Mouse (Mus musculus) hindbrain, embryonic 11.5 days (tissue): ENCODE measurements around the gene Dpm1. TPM values are rescaled to one million over a fixed set of nuclear protein-coding genes. Genes with fewer than 3 reads are reported as not detected.

ENCODE experiments used
- ATAC-seq: fragments of 200-750 bp; cut with Nextera tagmentation; 2 replicates; pipeline ENCODE4 v1.8.0; 2017; ENCODE audit warnings: mild to moderate bottlenecking, moderate TSS enrichment, moderate library complexity; ENCODE audit not compliant: low FRiP score
- DNase-seq: peaks from one replicate; pipeline ENCODE4 v3.0.0-alpha.2; 2015; ENCODE audit warnings: low spot score
- H3K27ac ChIP-seq: fragments of 300-500 bp; sonication (generic); 2 replicates; pipeline ENCODE4 v1.5.1; 2014; ENCODE audit warnings: mild to moderate bottlenecking, low read depth, low read length
- H3K27me3 ChIP-seq: fragments of 300-500 bp; sonication (generic); 2 replicates; pipeline ENCODE4 v1.6.1; 2014; ENCODE audit warnings: mild to moderate bottlenecking, low read length, moderate library complexity, mixed read lengths; ENCODE audit not compliant: control insufficient read depth, insufficient read depth
- H3K36me3 ChIP-seq: fragments of 300-500 bp; sonication (generic); 2 replicates; pipeline ENCODE4 v1.6.1; 2014; ENCODE audit warnings: mild to moderate bottlenecking, low read length, moderate library complexity, mixed read lengths; ENCODE audit not compliant: control insufficient read depth, insufficient read depth
- H3K4me1 ChIP-seq: fragments of 300-500 bp; sonication (generic); replicated peaks from 2 replicates; pipeline ENCODE4 v1.6.1; 2014; ENCODE audit warnings: low read length, mixed read lengths; ENCODE audit not compliant: control insufficient read depth, insufficient read depth
- H3K4me2 ChIP-seq: fragments of 300-500 bp; sonication (generic); replicated peaks from 2 replicates; pipeline ENCODE4 v1.6.1; 2014; ENCODE audit warnings: mild to moderate bottlenecking, low read depth, low read length
- H3K4me3 ChIP-seq: fragments of 300-500 bp; sonication (generic); 2 replicates; pipeline ENCODE4 v1.5.1; 2014; ENCODE audit warnings: low read depth, low read length
- H3K9ac ChIP-seq: fragments of 300-500 bp; sonication (generic); 2 replicates; pipeline ENCODE4 v1.6.1; 2014; ENCODE audit warnings: low read depth, low read length
- H3K9me3 ChIP-seq: fragments of 300-500 bp; sonication (generic); 2 replicates; pipeline ENCODE4 v1.6.1; 2016; ENCODE audit warnings: low read length; ENCODE audit not compliant: control insufficient read depth
- WGBS: fragments of 180-500 bp; shearing (Covaris S2); extraction: QIAGEN DNeasy Blood & Tissue Kit; methylation state at CpG from one replicate; pipeline ENCODE4 v1.1.7; 2014; 5-methylcytosine and 5-hydroxymethylcytosine counted together
- polyA plus RNA-seq: library from polyadenylated mRNA; unstranded; fragments of >200 nt; fragmentation: Nextera tagmentation; extraction: Ambion mirVana; gene quantifications from 2 replicates; pipeline ENCODE4 v1.2.1, GENCODE M21; 2014

Dpm1 gene
- polyA plus RNA-seq, 1 experiment from 2014 or later, result 65.1 TPM

GRCm38 (mm10) chr2:168191856-168192255 is 38.5 kb downstream of the Dpm1 start:
- Histone ChIP-seq H3K27me3 (no peaks in the 10 kb centered on the region), H3K27ac (no peak overlapping the region), H3K4me2 (no peak overlapping the region), H3K36me3 (0 out of 2 replicates have a peak, but pooled peaks cover 6% of the 10 kb centered on the region), H3K9me3 (no peaks in the 10 kb centered on the region), H3K9ac (no peak overlapping the region), H3K4me1 (no peaks in the 10 kb centered on the region; the same call in 1 of the 2 replicates), H3K4me3 (no peak overlapping the region)
- 88% methylated on average over 2 of the region's 2 CpGs for WGBS
- ATAC-seq (no peak), DNase-seq (no peak)

DNA sequence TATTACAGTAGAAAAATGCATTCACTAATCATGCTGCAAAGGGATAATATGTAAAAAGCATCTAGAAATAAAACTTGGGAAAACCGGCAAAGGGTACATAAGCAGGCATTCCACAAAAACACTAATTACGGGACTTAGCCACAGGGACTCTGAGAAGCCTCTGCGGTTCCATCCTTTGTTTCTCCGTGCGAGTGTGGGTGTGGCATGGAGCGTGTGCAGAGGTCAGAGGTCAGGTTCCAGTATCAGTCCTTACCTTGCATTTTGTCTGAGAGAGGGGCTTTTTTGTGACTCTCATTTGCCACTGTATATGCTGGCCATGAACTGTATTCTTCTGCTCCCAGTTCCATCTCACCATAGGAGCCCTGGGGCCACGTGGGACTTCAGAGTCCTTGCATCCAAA is 54.4 kb downstream of the Dpm1 start:
- no peak overlapping the region for H3K4me3 ChIP-seq
- H3K9me3 ChIP-seq, result no peaks in the 10 kb centered on the region
- H3K4me1 ChIP-seq, result no peaks in the 10 kb centered on the region
- WGBS, result 50% methylated on average over 7 of the region's 7 CpGs
- H3K36me3 ChIP-seq, result peaks cover 3% of the 10 kb centered on the region; the same call in 1 of the 2 replicates
- DNase-seq, result no peak
- H3K27me3 ChIP-seq, result no peaks in the 10 kb centered on the region
- no peak overlapping the region for H3K9ac ChIP-seq
- no peak for ATAC-seq
- no peak overlapping the region for H3K27ac ChIP-seq
- H3K4me2 ChIP-seq, result no peak overlapping the region

DNA sequence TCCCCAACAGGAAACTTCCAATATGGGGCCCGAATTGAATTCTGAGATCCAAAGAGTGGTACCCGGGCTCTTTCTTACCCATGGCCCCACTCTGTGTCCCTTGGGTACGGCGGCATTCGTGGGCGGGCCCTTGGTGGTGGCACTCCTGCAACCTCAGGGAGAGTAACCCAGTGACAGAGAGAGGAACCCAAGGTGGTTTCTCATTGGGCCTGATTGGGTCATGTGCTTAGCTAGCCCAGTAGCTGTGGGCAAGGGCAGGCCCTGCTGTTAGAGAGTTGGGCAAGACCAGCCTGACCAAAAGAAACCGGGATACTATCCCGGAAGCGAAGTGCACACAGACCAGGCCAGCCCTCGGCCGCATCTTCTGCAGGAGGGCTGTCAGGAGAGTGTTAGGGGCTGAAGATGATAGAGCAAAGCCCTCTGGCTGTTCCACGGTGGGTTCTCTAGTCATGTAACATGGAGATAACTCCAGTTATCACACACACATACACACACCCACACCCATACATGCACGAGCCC is 60.2 kb downstream of the Dpm1 start:
- no peak overlapping the region for H3K9ac ChIP-seq
- no peak overlapping the region for H3K4me3 ChIP-seq

DNA sequence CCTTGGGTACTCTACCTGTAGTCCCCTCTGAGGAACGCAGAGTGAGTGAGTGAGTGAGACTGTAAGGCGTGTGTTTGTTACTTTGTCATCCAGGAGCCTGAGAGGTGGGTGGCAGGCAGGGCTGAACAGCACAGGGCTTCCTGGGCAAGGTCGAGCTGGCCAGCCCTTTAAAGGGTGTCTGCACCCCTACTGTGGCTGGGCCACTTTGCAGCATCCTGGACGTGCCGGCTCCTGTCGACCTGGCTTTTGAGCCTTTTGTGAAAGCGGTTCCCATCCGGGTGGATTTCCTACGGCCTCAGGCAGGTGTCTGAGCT is 60.6 kb downstream of the Dpm1 start:
- 0 out of 2 replicates have a peak, but pooled peaks have one; percentile 14 for ATAC-seq
- Histone ChIP-seq H3K27me3 (no peaks in the 10 kb centered on the region), H3K4me1 (0 out of 2 replicates have a peak, but pooled peaks cover 5% of the 10 kb centered on the region), H3K27ac (0 out of 2 replicates have a peak overlapping the region, but pooled peaks have one; percentile 17), H3K9me3 (no peaks in the 10 kb centered on the region), H3K4me3 (no peak overlapping the region), H3K4me2 (peak overlapping the region; percentile 23; the same call in 1 of the 2 replicates), H3K9ac (no peak overlapping the region), H3K36me3 (no peaks in the 10 kb centered on the region)
- 2% methylated on average over 9 of the region's 9 CpGs for WGBS
- peak; percentile 32 for DNase-seq

More for the DNA sequence above, 60.2 kb downstream of the Dpm1 start:
- Histone ChIP-seq H3K4me2 (peak overlapping the region; percentile 23; the same call in 1 of the 2 replicates), H3K36me3 (no peaks in the 10 kb centered on the region), H3K27me3 (no peaks in the 10 kb centered on the region), H3K27ac (0 out of 2 replicates have a peak overlapping the region, but pooled peaks have one; percentile 17), H3K9me3 (no peaks in the 10 kb centered on the region), H3K4me1 (0 out of 2 replicates have a peak, but pooled peaks cover 5% of the 10 kb centered on the region)
- ATAC-seq, result 0 out of 2 replicates have a peak, but pooled peaks have one; percentile 58
- no peak for DNase-seq
- 17% methylated on average over 13 of the region's 13 CpGs for WGBS

DNA sequence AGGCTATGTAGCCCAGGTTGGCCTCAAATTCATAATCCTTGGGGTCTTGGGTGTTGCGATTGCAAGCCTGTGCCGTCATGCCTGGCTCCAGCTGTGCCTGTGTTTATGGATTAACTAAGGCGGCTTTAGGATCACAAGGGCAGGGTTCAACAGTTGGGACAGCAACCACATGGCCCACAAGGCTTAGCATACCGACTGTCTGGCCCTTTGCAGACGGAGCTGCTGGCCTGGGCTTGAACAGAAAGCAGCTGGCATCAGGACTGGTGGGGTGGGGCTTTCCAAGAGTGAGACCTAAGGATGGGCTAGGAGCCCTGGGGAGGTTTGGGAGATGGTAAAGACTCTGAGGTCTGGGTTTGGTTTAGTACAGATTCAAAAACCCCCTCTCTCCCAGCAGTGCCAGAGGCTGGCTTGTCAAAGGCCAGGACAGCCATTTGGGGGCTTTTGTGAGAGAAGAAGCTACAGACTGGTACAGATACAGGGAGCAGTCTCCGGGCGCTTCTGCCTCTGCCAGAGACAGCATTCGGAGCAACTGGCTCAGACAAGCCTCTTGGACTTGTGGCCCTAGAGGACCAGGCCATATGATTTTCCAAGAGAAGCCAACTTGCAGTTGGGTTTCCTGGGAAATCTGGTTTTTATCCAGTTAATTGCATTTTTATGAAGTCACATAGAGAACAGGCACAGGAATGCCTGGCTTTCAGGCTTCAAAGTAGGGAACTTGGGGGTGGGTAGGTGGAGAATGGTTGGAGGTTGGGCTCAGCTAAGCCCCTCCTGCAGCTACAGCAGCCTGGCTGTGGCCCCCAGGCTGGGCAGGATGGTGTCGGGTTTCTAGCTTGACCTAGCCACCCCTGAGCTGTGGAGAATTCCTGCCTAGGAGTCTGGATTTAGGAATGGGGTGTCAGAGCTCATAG is 61.2 kb downstream of the Dpm1 start:
- Histone ChIP-seq H3K4me1 (0 out of 2 replicates have a peak, but pooled peaks cover 5% of the 10 kb centered on the region), H3K4me2 (0 out of 2 replicates have a peak overlapping the region, but pooled peaks have one; percentile 23), H3K27ac (peak overlapping the region; percentile 36), H3K9me3 (no peaks in the 10 kb centered on the region), H3K27me3 (no peaks in the 10 kb centered on the region), H3K36me3 (no peaks in the 10 kb centered on the region), H3K4me3 (no peak overlapping the region), H3K9ac (no peak overlapping the region)
- 43% methylated on average over 9 of the region's 9 CpGs for whole genome bisulfite sequencing
- peak; percentile 43 for DNase-seq
- ATAC-seq, result 0 out of 2 replicates have a peak, but pooled peaks have one; percentile 20

DNA sequence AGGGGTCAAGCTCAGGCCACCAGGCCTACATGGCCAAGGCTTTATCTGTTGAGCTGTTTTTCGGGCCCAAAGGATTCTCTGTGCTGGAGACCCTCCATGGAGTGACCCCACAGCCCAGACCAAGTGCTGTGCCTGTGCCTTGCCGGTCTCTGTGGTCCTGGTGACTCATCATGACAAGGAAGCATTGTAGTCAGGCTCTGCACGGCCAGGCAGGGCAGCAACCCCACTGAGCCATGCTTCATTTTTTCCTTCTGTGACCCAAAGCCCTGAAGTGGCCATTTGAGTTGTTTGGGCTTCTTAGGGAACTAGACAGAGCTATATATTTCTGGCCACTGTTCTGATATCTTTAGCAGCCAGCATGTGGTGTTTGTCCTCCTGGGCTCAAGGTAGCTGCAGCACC is 62.6 kb downstream of the Dpm1 start:
- 48% methylated on average over 3 of the region's 3 CpGs for WGBS
- DNase-seq, result no peak
- Histone ChIP-seq H3K36me3 (no peaks in the 10 kb centered on the region), H3K4me3 (no peak overlapping the region), H3K27ac (no peak overlapping the region), H3K4me2 (no peak overlapping the region), H3K9me3 (no peaks in the 10 kb centered on the region), H3K9ac (no peak overlapping the region), H3K27me3 (no peaks in the 10 kb centered on the region), H3K4me1 (0 out of 2 replicates have a peak, but pooled peaks cover 5% of the 10 kb centered on the region)
- no peak for ATAC-seq

DNA sequence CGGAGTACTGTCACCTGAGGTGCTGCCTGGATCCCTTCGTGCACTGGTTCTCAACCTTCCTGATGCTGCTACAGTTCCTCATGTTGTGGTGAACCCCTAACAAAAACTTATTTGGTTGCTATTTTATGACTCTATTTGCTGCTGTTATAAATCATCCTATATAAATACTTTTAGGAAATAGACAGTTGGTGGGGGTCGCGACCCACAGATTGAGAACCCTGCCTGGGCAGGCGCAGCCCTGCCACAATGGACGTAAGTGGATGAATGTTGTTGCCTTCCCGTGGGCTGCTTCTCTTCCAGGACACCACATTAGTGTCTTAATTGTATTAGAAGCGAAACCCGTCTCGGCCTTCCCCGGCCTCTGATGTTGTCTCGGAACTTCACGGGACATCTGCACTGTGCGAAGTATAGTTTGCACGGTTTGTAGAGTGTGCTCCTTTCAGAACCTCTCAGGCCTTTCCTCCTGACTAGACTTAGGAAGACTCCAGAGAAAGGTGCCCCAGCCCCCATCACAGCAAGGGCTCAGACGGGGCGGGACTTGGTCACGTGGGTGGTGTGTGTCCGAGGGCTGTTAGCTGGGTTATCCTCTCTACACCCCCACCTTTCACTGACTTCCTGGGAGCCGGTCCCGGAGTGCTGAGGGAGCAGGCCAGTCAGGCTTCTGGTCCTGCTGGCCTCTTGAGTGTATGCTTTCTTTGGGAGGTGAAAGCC is 63.5 kb downstream of the Dpm1 start:
- no peak overlapping the region for H3K9ac ChIP-seq

GRCm38 (mm10) chr2:168161978-168162377 is 68.4 kb downstream of the Dpm1 start:
- H3K4me1 ChIP-seq, result peaks cover 7% of the 10 kb centered on the region
- H3K4me3 ChIP-seq, result peak overlapping the region; percentile 16
- no peak overlapping the region for H3K27ac ChIP-seq
- peak overlapping the region; percentile 40 for H3K9ac ChIP-seq
- H3K27me3 ChIP-seq, result peaks cover 3% of the 10 kb centered on the region
- no peaks in the 10 kb centered on the region for H3K9me3 ChIP-seq
- peak; percentile 33 for DNase-seq
- peak overlapping the region; percentile 36 for H3K4me2 ChIP-seq
- WGBS, result 10% methylated on average over 14 of the region's 14 CpGs
- ATAC-seq, result no peak
- no peaks in the 10 kb centered on the region for H3K36me3 ChIP-seq

More for the DNA sequence above, 63.5 kb downstream of the Dpm1 start:
- no peak overlapping the region for H3K4me2 ChIP-seq
- no peak overlapping the region for H3K4me3 ChIP-seq
- H3K4me1 ChIP-seq, result 0 out of 2 replicates have a peak, but pooled peaks cover 5% of the 10 kb centered on the region
- WGBS, result 54% methylated on average over 21 of the region's 21 CpGs
- DNase-seq, result no peak
- no peaks in the 10 kb centered on the region; the same call in 1 of the 2 replicates for H3K27me3 ChIP-seq
- no peak for ATAC-seq
- no peaks in the 10 kb centered on the region for H3K9me3 ChIP-seq
- H3K27ac ChIP-seq, result no peak overlapping the region
- no peaks in the 10 kb centered on the region for H3K36me3 ChIP-seq
